Mouse (Mus musculus): ENCODE results near the gene Adk. TPM values are rescaled to one million over a fixed set of nuclear protein-coding genes. Genes with fewer than 3 reads are reported as not detected.

Gene Adk
- polyA plus RNA-seq, 1 experiment from 2014 or later: 223 TPM

- Histone ChIP-seq H3K36me3 (no peaks in the 10 kb centered on the region), H3K9ac (no peak overlapping the region), H3K27me3 (no peaks in the 10 kb centered on the region), H3K9me3 (replicated peaks) (no peaks in the 10 kb centered on the region), H3K4me1 (replicated peaks) (peaks cover 10% of the 10 kb centered on the region; the same call in 1 of the 2 replicates), H3K4me2 (no peak overlapping the region), H3K27ac (no peak overlapping the region), H3K4me3 (no peak overlapping the region)
- no peak for ATAC-seq (replicated peaks; ENCODE audit: insufficient number of reproducible peaks, insufficient read depth, low FRiP score, low read depth)
- WGBS: 74% methylated on average over 3 of the region's 3 CpGs
Measured at GRCm38 (mm10) chr14:21222206-21222605, 169.8 kb downstream of the Adk start.

- no peak for ATAC-seq (replicated peaks; ENCODE audit: insufficient number of reproducible peaks, insufficient read depth, low FRiP score, low read depth)
- H3K36me3 ChIP-seq: no peaks in the 10 kb centered on the region
- H3K9ac ChIP-seq: no peak overlapping the region
- WGBS: 83% methylated on average over 6 of the region's 6 CpGs
- no peak overlapping the region for H3K27ac ChIP-seq
- H3K4me2 ChIP-seq: no peak overlapping the region
- H3K27me3 ChIP-seq: no peaks in the 10 kb centered on the region
- no peaks in the 10 kb centered on the region for H3K9me3 ChIP-seq (replicated peaks)
- H3K4me1 ChIP-seq (replicated peaks): peaks cover 10% of the 10 kb centered on the region; the same call in 1 of the 2 replicates
- H3K4me3 ChIP-seq: no peak overlapping the region
Measured at GRCm38 (mm10) chr14:21223456-21223855, 171.1 kb downstream of the Adk start.

- Histone ChIP-seq H3K27me3 (no peaks in the 10 kb centered on the region), H3K27ac (no peak overlapping the region), H3K4me3 (no peak overlapping the region), H3K9me3 (replicated peaks) (no peaks in the 10 kb centered on the region), H3K4me1 (replicated peaks) (peaks cover 10% of the 10 kb centered on the region; the same call in 1 of the 2 replicates), H3K4me2 (no peak overlapping the region), H3K9ac (no peak overlapping the region), H3K36me3 (no peaks in the 10 kb centered on the region)
- ATAC-seq (replicated peaks; ENCODE audit: insufficient number of reproducible peaks, insufficient read depth, low FRiP score, low read depth): no peak
- WGBS: 44% methylated on average over 3 of the region's 3 CpGs
Measured at GRCm38 (mm10) chr14:21223971-21224635, 171.7 kb downstream of the Adk start.

GRCm38 (mm10) chr14:21237051-21237450 is 184.7 kb downstream of the Adk start:
- ATAC-seq (replicated peaks; ENCODE audit: insufficient number of reproducible peaks, insufficient read depth, low FRiP score, low read depth): no peak
- WGBS: 71% methylated on average over 2 of the region's 2 CpGs

DNA sequence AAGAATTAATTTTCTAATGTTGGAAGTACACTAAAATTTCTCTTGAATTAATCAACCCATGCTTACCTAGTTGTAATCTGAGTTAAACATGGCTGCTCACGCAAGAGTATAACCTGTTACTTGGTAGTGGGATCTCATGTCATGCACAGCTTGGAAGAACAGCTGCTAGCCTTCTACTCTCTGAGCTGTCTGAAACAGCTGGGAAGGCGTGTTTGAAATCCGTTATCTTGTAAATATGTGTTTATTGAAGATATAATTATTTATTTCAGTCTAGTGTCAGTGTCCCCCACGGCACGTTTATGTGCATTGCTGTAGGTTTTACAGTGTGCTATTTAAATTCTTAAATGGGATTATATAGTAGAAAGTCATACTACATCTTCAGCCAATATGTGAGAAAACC is 188.7 kb downstream of the Adk start:
- no peak for ATAC-seq (replicated peaks; ENCODE audit: insufficient number of reproducible peaks, insufficient read depth, low FRiP score, low read depth)
- H3K9me3 ChIP-seq (replicated peaks): no peaks in the 10 kb centered on the region
- H3K36me3 ChIP-seq: 0 out of 2 replicates have a peak, but pooled peaks cover 2% of the 10 kb centered on the region
- no peak overlapping the region for H3K4me2 ChIP-seq
- WGBS: 79% methylated on average over 5 of the region's 5 CpGs
- H3K4me3 ChIP-seq: no peak overlapping the region
- H3K27ac ChIP-seq: no peak overlapping the region
- no peaks in the 10 kb centered on the region for H3K27me3 ChIP-seq
- no peak overlapping the region for H3K9ac ChIP-seq
- H3K4me1 ChIP-seq (replicated peaks): no peaks in the 10 kb centered on the region

More at GRCm38 (mm10) chr14:21237051-21237450, 184.7 kb downstream of the Adk start:
- H3K9ac ChIP-seq: no peak overlapping the region
- H3K27ac ChIP-seq: no peak overlapping the region
- no peaks in the 10 kb centered on the region for H3K27me3 ChIP-seq
- H3K4me2 ChIP-seq: no peak overlapping the region
- H3K4me3 ChIP-seq: no peak overlapping the region
- H3K4me1 ChIP-seq (replicated peaks): peaks cover 9% of the 10 kb centered on the region
- H3K36me3 ChIP-seq: 0 out of 2 replicates have a peak, but pooled peaks cover 3% of the 10 kb centered on the region
- no peaks in the 10 kb centered on the region for H3K9me3 ChIP-seq (replicated peaks)

DNA sequence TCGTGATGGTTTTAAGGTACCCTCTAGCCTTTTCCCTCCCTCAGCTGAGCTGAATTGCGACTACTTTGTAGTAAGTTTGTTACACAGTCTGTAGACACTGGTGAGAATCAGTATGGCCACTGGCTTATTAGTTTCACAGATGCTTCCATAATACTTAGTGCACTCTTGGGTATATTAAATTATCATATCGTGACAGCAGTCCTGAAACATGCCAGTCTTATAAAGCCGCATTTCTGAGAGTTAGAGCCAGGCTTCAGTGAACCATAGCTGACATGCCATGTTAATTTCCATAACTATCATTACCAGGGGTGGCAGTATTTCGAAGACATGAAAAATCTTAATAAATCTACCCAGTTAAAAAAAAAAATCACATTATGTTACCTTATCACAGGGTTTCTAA is 199.0 kb downstream of the Adk start:
- Histone ChIP-seq H3K36me3 (no peaks in the 10 kb centered on the region), H3K9ac (no peak overlapping the region), H3K27me3 (no peaks in the 10 kb centered on the region), H3K4me1 (replicated peaks) (peaks cover 14% of the 10 kb centered on the region), H3K9me3 (replicated peaks) (no peaks in the 10 kb centered on the region), H3K4me2 (no peak overlapping the region), H3K27ac (no peak overlapping the region), H3K4me3 (no peak overlapping the region)
- ATAC-seq (replicated peaks; ENCODE audit: insufficient number of reproducible peaks, insufficient read depth, low FRiP score, low read depth): no peak
- 75% methylated on average over 5 of the region's 5 CpGs for WGBS

GRCm38 (mm10) chr14:21252326-21252886 is 200.0 kb downstream of the Adk start:
- Histone ChIP-seq H3K4me1 (replicated peaks) (peaks cover 16% of the 10 kb centered on the region), H3K27ac (peak overlapping the region; percentile 53)

GRCm38 (mm10) chr14:21253321-21253992 is 201.1 kb downstream of the Adk start:
- no peak overlapping the region for H3K4me3 ChIP-seq
- H3K27ac ChIP-seq: peak overlapping the region; percentile 43
- H3K4me2 ChIP-seq: no peak overlapping the region
- H3K9ac ChIP-seq: no peak overlapping the region
- WGBS: 51% methylated on average over 5 of the region's 5 CpGs
- H3K36me3 ChIP-seq: no peaks in the 10 kb centered on the region
- H3K9me3 ChIP-seq (replicated peaks): no peaks in the 10 kb centered on the region
- no peak for ATAC-seq (replicated peaks; ENCODE audit: insufficient number of reproducible peaks, insufficient read depth, low FRiP score, low read depth)
- H3K4me1 ChIP-seq (replicated peaks): peaks cover 18% of the 10 kb centered on the region
- no peaks in the 10 kb centered on the region for H3K27me3 ChIP-seq

More at GRCm38 (mm10) chr14:21252326-21252886, 200.0 kb downstream of the Adk start:
- 37% methylated on average over 7 of the region's 7 CpGs for WGBS
- Histone ChIP-seq H3K9ac (no peak overlapping the region), H3K27me3 (no peaks in the 10 kb centered on the region), H3K4me3 (no peak overlapping the region), H3K9me3 (replicated peaks) (no peaks in the 10 kb centered on the region), H3K36me3 (no peaks in the 10 kb centered on the region), H3K4me2 (peak overlapping the region; percentile 38)
- ATAC-seq (replicated peaks; ENCODE audit: insufficient number of reproducible peaks, insufficient read depth, low FRiP score, low read depth): 0 out of 2 replicates have a peak, but pooled peaks have one; percentile 31

GRCm38 (mm10) chr14:21253993-21254339 is 201.6 kb downstream of the Adk start:
- WGBS: 74% methylated on average over 2 of the region's 2 CpGs

GRCm38 (mm10) chr14:21268229-21268628 is 215.9 kb downstream of the Adk start:
- Histone ChIP-seq H3K4me3 (no peak overlapping the region), H3K27me3 (no peaks in the 10 kb centered on the region), H3K9me3 (replicated peaks) (no peaks in the 10 kb centered on the region), H3K9ac (no peak overlapping the region), H3K27ac (no peak overlapping the region), H3K4me2 (no peak overlapping the region), H3K36me3 (no peaks in the 10 kb centered on the region), H3K4me1 (replicated peaks) (peaks cover 5% of the 10 kb centered on the region; the same call in 1 of the 2 replicates)
- 80% methylated on average over 8 of the region's 8 CpGs for WGBS
- no peak for ATAC-seq (replicated peaks; ENCODE audit: insufficient number of reproducible peaks, insufficient read depth, low FRiP score, low read depth)

More at GRCm38 (mm10) chr14:21253993-21254339, 201.6 kb downstream of the Adk start:
- Histone ChIP-seq H3K4me1 (replicated peaks) (peaks cover 18% of the 10 kb centered on the region), H3K4me3 (no peak overlapping the region), H3K36me3 (no peaks in the 10 kb centered on the region), H3K4me2 (no peak overlapping the region), H3K27ac (no peak overlapping the region), H3K9me3 (replicated peaks) (no peaks in the 10 kb centered on the region), H3K27me3 (no peaks in the 10 kb centered on the region), H3K9ac (no peak overlapping the region)
- no peak for ATAC-seq (replicated peaks; ENCODE audit: insufficient number of reproducible peaks, insufficient read depth, low FRiP score, low read depth)

DNA sequence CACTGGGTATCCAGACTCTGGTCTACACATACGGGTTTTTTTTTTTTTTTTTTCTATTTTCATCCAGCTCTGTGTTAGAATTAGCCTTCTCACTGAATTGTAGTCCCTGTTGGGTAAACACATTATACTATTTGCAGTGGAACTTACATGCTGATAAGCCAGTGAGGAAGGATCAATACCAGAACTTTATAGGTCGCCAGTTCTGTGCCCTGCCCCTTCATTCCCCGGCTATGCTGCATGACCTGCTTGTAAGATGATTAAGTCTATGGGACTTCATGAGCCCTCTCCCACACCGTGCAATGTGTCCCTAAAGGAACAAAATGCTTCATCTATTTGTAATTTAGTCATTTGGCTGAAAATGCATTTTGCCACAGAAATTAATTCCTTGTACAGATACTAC is 219.1 kb downstream of the Adk start:
- H3K27ac ChIP-seq: no peak overlapping the region
- peaks cover 10% of the 10 kb centered on the region; the same call in 1 of the 2 replicates for H3K4me1 ChIP-seq (replicated peaks)
- ATAC-seq (replicated peaks; ENCODE audit: insufficient number of reproducible peaks, insufficient read depth, low FRiP score, low read depth): no peak
- WGBS: 87% methylated on average over 4 of the region's 4 CpGs
- no peak overlapping the region for H3K4me2 ChIP-seq
- H3K36me3 ChIP-seq: no peaks in the 10 kb centered on the region
- no peaks in the 10 kb centered on the region for H3K9me3 ChIP-seq (replicated peaks)
- H3K9ac ChIP-seq: no peak overlapping the region
- no peak overlapping the region for H3K4me3 ChIP-seq
- no peaks in the 10 kb centered on the region for H3K27me3 ChIP-seq

Data from heart, embryonic 15.5 days (tissue).